Mouse (Mus musculus) neutrophil, adult 5-6 weeks (primary cell): ENCODE measurements at regions not wholly inside any gene's neighbourhood (a gene's known extent, or its start where the extent isn't known, plus 50 kb on each side); places are given as distances from the start of the nearest gene placed in this dataset.
A peak's percentile ranks its signal among the peaks of the same experiment; 100 is the strongest.
"Not testable (repeated sequence)": the region's sequence is repeated elsewhere in the genome, so short reads cannot be mapped to it uniquely, and the experiment has no call there.

Source experiments
- ATAC-seq: fragments of 151-379, 151-347 bp; 2 replicates; pipeline ENCODE4 v1.8.0; 2017; ENCODE audit warnings: mild to moderate bottlenecking, moderate TSS enrichment; ENCODE audit not compliant: insufficient number of reproducible peaks, poor library complexity, low FRiP score, severe bottlenecking; ENCODE audit errors: extremely low read depth

- ATAC-seq = no peak
Measured at GRCm38 (mm10) chr5:148747972-148748764, 181.0 kb downstream of the Katnal1 start.

- ATAC-seq = no peak
Measured at GRCm38 (mm10) chr5:148747549-148747948, 181.6 kb downstream of the Katnal1 start.

GRCm38 (mm10) chr5:148746726-148747125 lies 182.4 kb downstream of the Katnal1 start:
- not testable (repeated sequence) for ATAC-seq

GRCm38 (mm10) chr5:148744676-148745391 lies 184.3 kb downstream of the Katnal1 start:
- ATAC-seq = no peak

- ATAC-seq = no peak
Measured at GRCm38 (mm10) chr5:148742158-148742835, 186.8 kb downstream of the Katnal1 start.

- ATAC-seq = peak; percentile 16; the same call in 1 of the 2 replicates
Measured at GRCm38 (mm10) chr5:148741267-148742004, 187.7 kb downstream of the Katnal1 start.

- no peak for ATAC-seq
Measured at GRCm38 (mm10) chr5:148740366-148741266, 188.0 kb upstream of the Ubl3 start.

GRCm38 (mm10) chr5:148739672-148740071 lies 187.1 kb upstream of the Ubl3 start:
- ATAC-seq = no peak

- peak; percentile 94 for ATAC-seq
Measured at GRCm38 (mm10) chr5:148739141-148739540, 186.6 kb upstream of the Ubl3 start.

- no peak for ATAC-seq
Measured at GRCm38 (mm10) chr5:148729541-148729940, 177.0 kb upstream of the Ubl3 start.

- ATAC-seq = peak; percentile 47
Measured at GRCm38 (mm10) chr5:148728492-148728891, 175.9 kb upstream of the Ubl3 start.

- no peak for ATAC-seq
Measured at GRCm38 (mm10) chr5:148726442-148726841, 173.9 kb upstream of the Ubl3 start.

GRCm38 (mm10) chr5:148724470-148724869 lies 171.9 kb upstream of the Ubl3 start:
- ATAC-seq = no peak

- no peak for ATAC-seq
Measured at GRCm38 (mm10) chr5:148723677-148724227, 171.2 kb upstream of the Ubl3 start.

- no peak for ATAC-seq
Measured at GRCm38 (mm10) chr5:148720604-148721003, 168.0 kb upstream of the Ubl3 start.

GRCm38 (mm10) chr5:148716633-148717032 lies 164.0 kb upstream of the Ubl3 start:
- no peak for ATAC-seq

GRCm38 (mm10) chr5:148715218-148715991 lies 162.8 kb upstream of the Ubl3 start:
- ATAC-seq = no peak
